Mouse (Mus musculus): Measurements from ENCODE around the gene Bex3. TPM values are rescaled to one million over a fixed set of nuclear protein-coding genes. Genes with fewer than 3 reads are reported as not detected.

Gene Bex3
- polyA plus RNA-seq, 3 experiments from 2014 or later: 63.7 to 102 (median 77.7) TPM

GRCm38 (mm10) chrX:136313792-136314564, 43.9 kb downstream of the Bex3 start:
- ATAC-seq: no peak

- ATAC-seq: no peak
Measured at GRCm38 (mm10) chrX:136319953-136320352, 49.9 kb downstream of the Bex3 start.

Other genes starting within 250 kb of the Bex3 start
- not detected for gene Arxes1, start 236.9 kb upstream of the Bex3 start, polyA plus RNA-seq (2017; shearing (Covaris generic))
- 1 to 10 TPM in 1 of 3 experiments, under 1 TPM in 2; 0.55 to 1.2 (median 0.98) TPM for gene Bex2, start 202.0 kb upstream of the Bex3 start, polyA plus RNA-seq (2017; shearing (Covaris generic))
- not detected for gene Nxf3, start 185.0 kb upstream of the Bex3 start, polyA plus RNA-seq (2017; shearing (Covaris generic))
- gene Bex4, start 131.3 kb upstream of the Bex3 start, polyA plus RNA-seq (2017; shearing (Covaris generic)): not detected
- gene Tceal8, start 97.9 kb upstream of the Bex3 start, polyA plus RNA-seq (2017; shearing (Covaris generic)): 1 to 10 TPM in 1 of 3 experiments, not detected in 2; 1.2 TPM
- gene Tceal5, start 66.4 kb upstream of the Bex3 start, polyA plus RNA-seq (2017; shearing (Covaris generic)): not detected
- not detected for gene Tceal7, start 55.5 kb upstream of the Bex3 start, polyA plus RNA-seq (2017; shearing (Covaris generic))
- gene Bex1, start 54.7 kb upstream of the Bex3 start, polyA plus RNA-seq (2017; shearing (Covaris generic)): not detected
- gene Tceal9, start 25.2 kb upstream of the Bex3 start, polyA plus RNA-seq (2017; shearing (Covaris generic)): 10 to 100 TPM; 59.1 to 92.8 (median 64.8) TPM
- not detected for gene Kir3dl1, start 247.7 kb downstream of the Bex3 start, polyA plus RNA-seq (2017; shearing (Covaris generic))